Mouse (Mus musculus): ENCODE data around the gene Bcdin3d. TPM values are rescaled to one million over a fixed set of nuclear protein-coding genes. Genes with fewer than 3 reads are reported as not detected.

The Bcdin3d gene
- polyA plus RNA-seq, 1 experiment from 2014 or later, result 17.3 TPM

GRCm38 (mm10) chr15:99420101-99420500 lies 54.4 kb downstream of the Bcdin3d start:
- no peak for ATAC-seq (ENCODE audit: insufficient number of reproducible peaks, insufficient read depth, low FRiP score, low TSS enrichment, low read depth)
- peak overlapping the region; percentile 19 for H3K4me3 ChIP-seq
- peak overlapping the region; percentile 46 for H3K4me2 ChIP-seq

More at GRCm38 (mm10) chr15:99420101-99420500, 54.4 kb downstream of the Bcdin3d start:
- Histone ChIP-seq H3K4me1 (peaks cover 33% of the 10 kb centered on the region), H3K27ac (peak overlapping the region; percentile 89), H3K9me3 (no peaks in the 10 kb centered on the region), H3K27me3 (no peaks in the 10 kb centered on the region), H3K9ac (0 out of 2 replicates have a peak overlapping the region, but pooled peaks have one; percentile 52), H3K36me3 (peaks cover 38% of the 10 kb centered on the region)
- WGBS, result 20% methylated on average over 5 of the region's 5 CpGs

Other genes with a start within 250 kb of the Bcdin3d start
- gene Kcnh3, start 249.9 kb downstream of the Bcdin3d start, polyA plus RNA-seq (2015; fragmentation: Nextera tagmentation; extraction: Ambion mirVana), result 1.4 and 2.0 TPM in 2 replicates
- 131 and 146 TPM in 2 replicates for gene Mcrs1, start 222.8 kb downstream of the Bcdin3d start, polyA plus RNA-seq (2015; fragmentation: Nextera tagmentation; extraction: Ambion mirVana)
- 82.4 and 83.6 TPM in 2 replicates for gene Prpf40b, start 179.6 kb downstream of the Bcdin3d start, polyA plus RNA-seq (2015; fragmentation: Nextera tagmentation; extraction: Ambion mirVana)
- 0.12 and 0.42 TPM in 2 replicates for gene Fam186b, start 178.8 kb downstream of the Bcdin3d start, polyA plus RNA-seq (2015; fragmentation: Nextera tagmentation; extraction: Ambion mirVana)
- gene Fmnl3, start 104.2 kb downstream of the Bcdin3d start, polyA plus RNA-seq (2015; fragmentation: Nextera tagmentation; extraction: Ambion mirVana), result 29.0 and 29.5 TPM in 2 replicates
- 266 and 285 TPM in 2 replicates for gene Tmbim6, start 81.8 kb downstream of the Bcdin3d start, polyA plus RNA-seq (2015; fragmentation: Nextera tagmentation; extraction: Ambion mirVana)
- 9.4 and 10.3 TPM in 2 replicates for gene Nckap5l, start 17.0 kb downstream of the Bcdin3d start, polyA plus RNA-seq (2015; fragmentation: Nextera tagmentation; extraction: Ambion mirVana)
- 0.14 and 0.50 TPM in 2 replicates for gene Faim2, start 53.4 kb upstream of the Bcdin3d start, polyA plus RNA-seq (2015; fragmentation: Nextera tagmentation; extraction: Ambion mirVana)
- gene Aqp2, start 104.3 kb upstream of the Bcdin3d start, polyA plus RNA-seq (2015; fragmentation: Nextera tagmentation; extraction: Ambion mirVana), result not detected in 2 replicates
- gene Aqp5, start 116.1 kb upstream of the Bcdin3d start, polyA plus RNA-seq (2015; fragmentation: Nextera tagmentation; extraction: Ambion mirVana), result 0.24 and 1.2 TPM in 2 replicates
- gene Aqp6, start 126.7 kb upstream of the Bcdin3d start, polyA plus RNA-seq (2015; fragmentation: Nextera tagmentation; extraction: Ambion mirVana), result not detected in 2 replicates
- 131 and 132 TPM in 2 replicates for gene Racgap1, start 176.9 kb upstream of the Bcdin3d start, polyA plus RNA-seq (2015; fragmentation: Nextera tagmentation; extraction: Ambion mirVana)
- gene Asic1, start 195.6 kb upstream of the Bcdin3d start, polyA plus RNA-seq (2015; fragmentation: Nextera tagmentation; extraction: Ambion mirVana), result 3.3 and 4.2 TPM in 2 replicates
- 55.0 and 73.1 TPM in 2 replicates for gene Smarcd1, start 227.4 kb upstream of the Bcdin3d start, polyA plus RNA-seq (2015; fragmentation: Nextera tagmentation; extraction: Ambion mirVana)
- not detected in 2 replicates for gene Gm17349, start 230.8 kb upstream of the Bcdin3d start, polyA plus RNA-seq (2015; fragmentation: Nextera tagmentation; extraction: Ambion mirVana)
- 0.37 and 1.0 TPM in 2 replicates for gene Gpd1, start 242.8 kb upstream of the Bcdin3d start, polyA plus RNA-seq (2015; fragmentation: Nextera tagmentation; extraction: Ambion mirVana)

Measured in embryonic facial prominence, embryonic 13.5 days (tissue).